Mouse (Mus musculus): ENCODE results near the gene Lsamp.

The Lsamp gene

GRCm38 (mm10) chr16:42180025-42180424, 2195.9 kb downstream of the Lsamp start:
- DNase-seq (ENCODE audit: low read depth, low spot score), result no peak

DNA sequence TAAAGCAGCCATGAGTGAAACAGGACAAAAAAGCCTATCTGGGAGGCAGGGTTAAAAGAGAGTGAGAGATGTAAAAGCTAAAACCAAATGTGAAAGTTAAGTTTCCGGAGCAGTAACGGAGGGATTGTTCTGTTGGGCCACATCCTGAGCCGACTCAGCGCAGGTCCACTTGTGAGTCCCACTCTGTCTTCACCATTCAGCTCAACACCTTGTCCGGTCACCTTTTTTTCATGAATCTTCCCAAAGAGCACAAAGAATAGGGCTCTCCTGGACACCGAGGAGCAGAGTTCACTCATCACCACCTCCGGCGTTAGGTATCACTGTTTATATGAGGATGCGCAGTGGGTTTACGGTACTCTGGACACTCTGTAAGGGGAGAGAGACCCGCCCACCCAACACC, 2196.3 kb downstream of the Lsamp start:
- no peak for DNase-seq (ENCODE audit: low read depth, low spot score)

GRCm38 (mm10) chr16:42189431-42190081, 2205.4 kb downstream of the Lsamp start:
- no peak for DNase-seq (ENCODE audit: low read depth, low spot score)

DNA sequence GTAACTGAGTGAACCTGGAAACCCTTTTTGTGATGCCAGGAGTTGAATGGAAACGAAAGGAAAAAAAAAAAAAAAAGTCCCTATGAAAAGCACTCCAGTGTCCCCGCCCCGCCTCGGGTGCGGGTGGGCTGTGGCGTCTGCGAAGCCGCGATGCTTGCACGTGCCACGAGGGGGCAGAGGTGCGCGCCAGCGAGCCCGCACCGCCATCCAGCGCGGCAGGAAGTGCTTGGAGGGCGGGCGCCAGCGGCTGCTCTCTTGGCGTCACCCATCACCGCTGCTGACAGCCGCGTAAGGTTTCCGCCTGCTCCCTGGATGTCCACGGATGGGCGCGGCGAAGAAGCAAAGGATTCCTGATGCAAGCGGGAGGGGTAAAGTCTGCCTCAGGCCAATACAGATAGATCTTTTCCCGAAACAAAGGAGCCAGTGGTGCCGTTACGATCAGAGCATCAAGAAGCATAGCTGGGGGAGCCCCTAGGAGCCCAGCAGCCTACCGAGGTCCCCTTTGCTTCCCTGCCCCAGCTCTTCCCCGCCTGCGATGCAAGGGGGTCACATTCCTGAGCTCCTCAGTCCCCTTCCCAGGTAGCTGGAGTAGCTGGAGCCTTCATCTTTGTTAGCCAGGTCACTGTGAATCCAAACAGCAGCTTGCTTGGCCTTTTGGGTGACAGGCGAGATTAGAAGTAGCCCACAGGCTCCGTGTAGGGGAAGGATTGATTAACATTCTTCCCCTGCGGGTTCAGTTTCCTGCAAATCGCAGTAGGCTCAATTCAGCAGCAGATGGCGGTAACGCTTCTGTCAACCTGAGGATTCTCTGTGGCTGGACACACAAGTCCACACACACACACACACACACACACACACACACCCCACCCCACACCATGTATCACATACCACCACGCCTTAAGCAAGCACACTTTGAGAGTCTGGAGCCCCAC, 2206.2 kb downstream of the Lsamp start:
- DNase-seq (ENCODE audit: low read depth, low spot score), result peak; percentile 81

Data from embryo, embryonic 11.5 days (tissue).